Mouse (Mus musculus): ENCODE measurements around the gene Ncam2.

DNA sequence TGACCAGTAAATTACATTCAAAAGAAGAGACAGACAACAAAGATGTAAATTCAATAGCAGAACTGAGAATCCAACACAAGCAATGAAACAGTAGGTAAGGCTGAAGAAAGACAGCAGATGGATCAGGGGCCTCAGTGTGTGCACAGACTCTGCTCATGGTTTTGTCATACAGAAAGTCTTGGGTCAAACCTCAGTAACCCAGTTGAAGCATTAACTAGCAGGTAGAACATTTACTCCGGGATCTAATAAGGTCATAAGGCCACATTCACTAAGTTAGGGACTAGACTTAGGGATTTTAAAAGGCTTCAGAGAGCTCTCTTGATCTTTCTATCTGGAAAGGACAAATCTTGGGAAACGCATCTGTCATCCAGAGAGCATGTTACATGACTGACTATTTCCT lies 8.9 kb upstream of the Ncam2 start:
- TF ChIP-seq GATA1 (IDR thresholded peaks at IDR 0.05; ENCODE audit: borderline replicate concordance, low read length) (no peak), FLI1 (IDR thresholded peaks at IDR 0.05; ENCODE audit: low read length) (no peak)

Data from megakaryocyte, embryonic 14.5 days (primary cell).